Mouse (Mus musculus) lung, adult 2 months (tissue): ENCODE data around the gene Adgrf3.
A peak's percentile ranks its signal among the peaks of the same experiment; 100 is the strongest.

Source experiments
- CTCF ChIP-seq: fragments of 200-500 bp; IDR thresholded peaks from 2 replicates; pipeline ENCODE4 v1.5.1; 2011; ENCODE audit warnings: mild to moderate bottlenecking, low read length, control low read depth; ENCODE audit not compliant: insufficient read depth
- POLR2A ChIP-seq: fragments of 200-500 bp; IDR thresholded peaks from 2 replicates; pipeline ENCODE4 v1.6.1; 2011; ENCODE audit warnings: low read depth, mild to moderate bottlenecking, control low read depth, low read length, borderline replicate concordance; ENCODE audit errors: extremely low read depth

- no peak for TF ChIP-seq POLR2A
- TF ChIP-seq CTCF, result peak; percentile 18; the same call in 1 of the 2 replicates
Measured at GRCm38 (mm10) chr5:30207276-30207675, 1.8 kb upstream of the Adgrf3 start.
